Mouse (Mus musculus): ENCODE measurements at regions not wholly inside any gene's neighbourhood (a gene's known extent, or its start where the extent isn't known, plus 50 kb on each side); places are given as distances from the start of the nearest gene placed in this dataset.

GRCm38 (mm10) chr5:41476001-41476400 lies 232.0 kb downstream of the Rab28 start:
- Histone ChIP-seq H3K36me3 (no peaks in the 10 kb centered on the region), H3K27me3 (no peaks in the 10 kb centered on the region), H3K4me2 (no peak overlapping the region), H3K4me1 (replicated peaks) (no peaks in the 10 kb centered on the region), H3K4me3 (no peak overlapping the region), H3K9ac (no peak overlapping the region), H3K9me3 (no peaks in the 10 kb centered on the region), H3K27ac (replicated peaks) (no peak overlapping the region)
- 64% methylated on average over 3 of the region's 3 CpGs for WGBS
- ATAC-seq (ENCODE audit: low read depth) = no peak

GRCm38 (mm10) chr5:41445512-41446005 lies 262.4 kb downstream of the Rab28 start:
- no peaks in the 10 kb centered on the region for H3K4me1 ChIP-seq (replicated peaks)
- no peak overlapping the region for H3K27ac ChIP-seq (replicated peaks)
- H3K4me2 ChIP-seq = no peak overlapping the region
- H3K36me3 ChIP-seq = no peaks in the 10 kb centered on the region
- H3K27me3 ChIP-seq = no peaks in the 10 kb centered on the region
- no peak overlapping the region for H3K9ac ChIP-seq
- WGBS = 48% methylated on average over 2 of the region's 2 CpGs
- H3K9me3 ChIP-seq = no peaks in the 10 kb centered on the region
- no peak overlapping the region for H3K4me3 ChIP-seq
- ATAC-seq (ENCODE audit: low read depth) = no peak

GRCm38 (mm10) chr5:41441081-41441480 lies 266.9 kb downstream of the Rab28 start:
- ATAC-seq (ENCODE audit: low read depth) = no peak
- H3K4me3 ChIP-seq = no peak overlapping the region
- no peaks in the 10 kb centered on the region for H3K9me3 ChIP-seq
- H3K27me3 ChIP-seq = no peaks in the 10 kb centered on the region
- H3K27ac ChIP-seq (replicated peaks) = no peak overlapping the region
- 92% methylated on average over 1 of the region's 1 CpGs for WGBS
- H3K36me3 ChIP-seq = no peaks in the 10 kb centered on the region
- no peak overlapping the region for H3K9ac ChIP-seq
- H3K4me2 ChIP-seq = no peak overlapping the region
- no peaks in the 10 kb centered on the region for H3K4me1 ChIP-seq (replicated peaks)

GRCm38 (mm10) chr5:41419121-41419874 lies 288.7 kb downstream of the Rab28 start:
- Histone ChIP-seq H3K9me3 (no peaks in the 10 kb centered on the region), H3K27ac (replicated peaks) (no peak overlapping the region), H3K36me3 (no peaks in the 10 kb centered on the region), H3K27me3 (no peaks in the 10 kb centered on the region), H3K9ac (no peak overlapping the region), H3K4me3 (no peak overlapping the region), H3K4me1 (replicated peaks) (no peaks in the 10 kb centered on the region), H3K4me2 (no peak overlapping the region)
- ATAC-seq (ENCODE audit: low read depth) = no peak
- 76% methylated on average over 6 of the region's 6 CpGs for WGBS

- Histone ChIP-seq H3K27ac (replicated peaks) (no peak overlapping the region), H3K9me3 (no peaks in the 10 kb centered on the region), H3K4me2 (no peak overlapping the region), H3K4me3 (no peak overlapping the region), H3K27me3 (no peaks in the 10 kb centered on the region), H3K9ac (no peak overlapping the region), H3K4me1 (replicated peaks) (no peaks in the 10 kb centered on the region), H3K36me3 (no peaks in the 10 kb centered on the region)
- ATAC-seq (ENCODE audit: low read depth) = no peak
- WGBS = 75% methylated on average over 6 of the region's 6 CpGs
Observed at GRCm38 (mm10) chr5:41409070-41409668, 298.8 kb downstream of the Rab28 start.

- Histone ChIP-seq H3K27ac (replicated peaks) (no peak overlapping the region), H3K4me3 (no peak overlapping the region), H3K36me3 (no peaks in the 10 kb centered on the region), H3K27me3 (no peaks in the 10 kb centered on the region), H3K9me3 (no peaks in the 10 kb centered on the region), H3K4me1 (replicated peaks) (peaks cover 11% of the 10 kb centered on the region), H3K4me2 (peak overlapping the region; percentile 16; the same call in 1 of the 2 replicates), H3K9ac (no peak overlapping the region)
- 66% methylated on average over 14 of the region's 14 CpGs for WGBS
- no peak for ATAC-seq (ENCODE audit: low read depth)
Observed at GRCm38 (mm10) chr5:41392802-41393234, 315.1 kb downstream of the Rab28 start.

- 49% methylated on average over 9 of the region's 9 CpGs for WGBS
- Histone ChIP-seq H3K36me3 (no peaks in the 10 kb centered on the region), H3K27ac (replicated peaks) (no peak overlapping the region), H3K9ac (no peak overlapping the region), H3K4me1 (replicated peaks) (peaks cover 11% of the 10 kb centered on the region), H3K4me3 (no peak overlapping the region), H3K4me2 (peak overlapping the region; percentile 24), H3K9me3 (no peaks in the 10 kb centered on the region), H3K27me3 (no peaks in the 10 kb centered on the region)
- no peak for ATAC-seq (ENCODE audit: low read depth)
Observed at GRCm38 (mm10) chr5:41392137-41392554, 315.8 kb downstream of the Rab28 start.

GRCm38 (mm10) chr5:41373409-41373808 lies 334.5 kb downstream of the Rab28 start:
- no peaks in the 10 kb centered on the region for H3K27me3 ChIP-seq
- H3K9ac ChIP-seq = no peak overlapping the region
- no peak for ATAC-seq (ENCODE audit: low read depth)
- no peak overlapping the region for H3K27ac ChIP-seq (replicated peaks)
- 88% methylated on average over 3 of the region's 3 CpGs for WGBS
- H3K4me3 ChIP-seq = no peak overlapping the region
- H3K9me3 ChIP-seq = no peaks in the 10 kb centered on the region
- no peaks in the 10 kb centered on the region for H3K4me1 ChIP-seq (replicated peaks)
- H3K36me3 ChIP-seq = no peaks in the 10 kb centered on the region
- no peak overlapping the region for H3K4me2 ChIP-seq

GRCm38 (mm10) chr5:41371461-41371860 lies 336.5 kb downstream of the Rab28 start:
- 85% methylated on average over 4 of the region's 4 CpGs for WGBS
- Histone ChIP-seq H3K4me2 (no peak overlapping the region), H3K4me3 (no peak overlapping the region), H3K9ac (no peak overlapping the region), H3K9me3 (no peaks in the 10 kb centered on the region), H3K27me3 (no peaks in the 10 kb centered on the region), H3K36me3 (no peaks in the 10 kb centered on the region), H3K4me1 (replicated peaks) (no peaks in the 10 kb centered on the region), H3K27ac (replicated peaks) (no peak overlapping the region)
- ATAC-seq (ENCODE audit: low read depth) = no peak

- Histone ChIP-seq H3K27me3 (no peaks in the 10 kb centered on the region), H3K36me3 (no peaks in the 10 kb centered on the region), H3K9me3 (no peaks in the 10 kb centered on the region), H3K4me2 (no peak overlapping the region), H3K4me1 (replicated peaks) (no peaks in the 10 kb centered on the region), H3K9ac (no peak overlapping the region), H3K4me3 (no peak overlapping the region), H3K27ac (replicated peaks) (no peak overlapping the region)
- ATAC-seq (ENCODE audit: low read depth) = no peak
- 74% methylated on average over 4 of the region's 4 CpGs for WGBS
Observed at GRCm38 (mm10) chr5:41370356-41370755, 337.6 kb downstream of the Rab28 start.

GRCm38 (mm10) chr5:41369907-41370306 lies 338.1 kb downstream of the Rab28 start:
- H3K27me3 ChIP-seq = no peaks in the 10 kb centered on the region
- ATAC-seq (ENCODE audit: low read depth) = no peak
- no peak overlapping the region for H3K27ac ChIP-seq (replicated peaks)
- H3K9ac ChIP-seq = no peak overlapping the region
- 75% methylated on average over 3 of the region's 3 CpGs for WGBS
- H3K4me3 ChIP-seq = no peak overlapping the region
- H3K4me1 ChIP-seq (replicated peaks) = no peaks in the 10 kb centered on the region
- no peak overlapping the region for H3K4me2 ChIP-seq
- H3K36me3 ChIP-seq = no peaks in the 10 kb centered on the region
- H3K9me3 ChIP-seq = no peaks in the 10 kb centered on the region

- ATAC-seq (ENCODE audit: low read depth) = no peak
- no peak overlapping the region for H3K4me3 ChIP-seq
- WGBS = 79% methylated on average over 4 of the region's 4 CpGs
- H3K4me1 ChIP-seq (replicated peaks) = no peaks in the 10 kb centered on the region
- H3K36me3 ChIP-seq = no peaks in the 10 kb centered on the region
- H3K4me2 ChIP-seq = no peak overlapping the region
- H3K9ac ChIP-seq = no peak overlapping the region
- no peak overlapping the region for H3K27ac ChIP-seq (replicated peaks)
- no peaks in the 10 kb centered on the region for H3K9me3 ChIP-seq
- H3K27me3 ChIP-seq = no peaks in the 10 kb centered on the region
Observed at GRCm38 (mm10) chr5:41365883-41366282, 342.1 kb downstream of the Rab28 start.
